In genomic region chr2:160932981-160933380, GRCm38 (mm10) we compare ENCODE assay signal across 27 mouse cellular contexts. TPM values are rescaled to one million over a fixed set of nuclear protein-coding genes. Genes with fewer than 3 reads are reported as not detected.
DNase-seq lines count a peak whose midpoint lies in the region; ATAC-seq and TF ChIP-seq lines count a peak whose summit lies in the region.
"Had no signal": no experiment of that assay in that cellular context is flagged by ENCODE, and none has a peak within 500 bp of the region (broad histone marks: within the 10 kb centered on the region; RNA-seq: fewer than 3 reads in every experiment).

No protein-coding gene starts in this region.

- no peak overlapping the region for H3K27ac ChIP-seq in heart, embryonic 11.5 days (ENCODE audit: low read depth, low read length)
- H3K27ac ChIP-seq in gastrocnemius, adult 2 months, result no peak overlapping the region
- H3K27ac ChIP-seq in limb, embryonic 11.5 days (replicated peaks; ENCODE audit: low read depth, low read length), result no peak overlapping the region
- no peak overlapping the region for H3K27ac ChIP-seq in hindbrain, embryonic 11.5 days (ENCODE audit: low read depth, low read length)
- H3K27ac ChIP-seq: embryonic facial prominence, embryonic 15.5 days; heart, embryonic 15.5 days; hindbrain, embryonic 12.5 days; liver, embryonic 12.5 days; midbrain, embryonic 12.5 days; stomach, postnatal 0 days had no signal

- no peak for TF ChIP-seq CTCF in gastrocnemius, adult 2 months (IDR thresholded peaks at IDR 0.05)

- H3K4me1 ChIP-seq in heart, embryonic 11.5 days (ENCODE audit: control insufficient read depth, insufficient read depth, low read length), result no peaks in the 10 kb centered on the region
- H3K4me1 ChIP-seq in limb, embryonic 11.5 days (ENCODE audit: control insufficient read depth, insufficient read depth, low read length), result peaks cover 11% of the 10 kb centered on the region; the same call in 1 of the 2 replicates
- H3K4me1 ChIP-seq in hindbrain, embryonic 11.5 days (replicated peaks; ENCODE audit: control insufficient read depth, insufficient read depth, low read length), result no peaks in the 10 kb centered on the region
- H3K4me1 ChIP-seq: heart, embryonic 15.5 days; hindbrain, embryonic 12.5 days; liver, embryonic 12.5 days; midbrain, embryonic 12.5 days had no signal

- no peaks in the 10 kb centered on the region for H3K9me3 ChIP-seq in heart, embryonic 11.5 days (replicated peaks; ENCODE audit: control insufficient read depth, low read length)
- no peaks in the 10 kb centered on the region for H3K9me3 ChIP-seq in limb, embryonic 11.5 days (ENCODE audit: control insufficient read depth, low read length)
- H3K9me3 ChIP-seq in hindbrain, embryonic 11.5 days (ENCODE audit: control insufficient read depth, low read length), result no peaks in the 10 kb centered on the region
- H3K9me3 ChIP-seq: embryonic facial prominence, embryonic 15.5 days; heart, embryonic 15.5 days; liver, embryonic 12.5 days; midbrain, embryonic 12.5 days had no signal

- no peak overlapping the region for H3K4me2 ChIP-seq in heart, embryonic 11.5 days
- H3K4me2 ChIP-seq in limb, embryonic 11.5 days (ENCODE audit: low read depth, severe bottlenecking), result 0 out of 2 replicates have a peak overlapping the region, but pooled peaks have one; percentile 5
- H3K4me2 ChIP-seq in hindbrain, embryonic 11.5 days (replicated peaks; ENCODE audit: low read depth, low read length), result no peak overlapping the region
- H3K4me2 ChIP-seq: embryonic facial prominence, embryonic 15.5 days; heart, embryonic 15.5 days; hindbrain, embryonic 12.5 days; liver, embryonic 12.5 days; midbrain, embryonic 12.5 days had no signal

- H3K36me3 ChIP-seq in heart, embryonic 11.5 days (ENCODE audit: control insufficient read depth, insufficient read depth, low read length), result no peaks in the 10 kb centered on the region
- no peaks in the 10 kb centered on the region for H3K36me3 ChIP-seq in limb, embryonic 11.5 days (ENCODE audit: control insufficient read depth, insufficient read depth, low read length)
- H3K36me3 ChIP-seq in hindbrain, embryonic 11.5 days (ENCODE audit: control insufficient read depth, insufficient read depth, low read length), result no peaks in the 10 kb centered on the region
- H3K36me3 ChIP-seq: embryonic facial prominence, embryonic 15.5 days; heart, embryonic 15.5 days; hindbrain, embryonic 12.5 days; liver, embryonic 12.5 days; midbrain, embryonic 12.5 days had no signal

- intact Hi-C loops in gastrocnemius, adult 2 months (cut with DNase I), result no loop called here

- ATAC-seq in heart, embryonic 11.5 days (replicated peaks; ENCODE audit: insufficient number of reproducible peaks, low FRiP score, low TSS enrichment), result no peak
- no peak for ATAC-seq in limb, embryonic 11.5 days (ENCODE audit: insufficient number of reproducible peaks, low FRiP score, low TSS enrichment, low read depth)
- no peak for ATAC-seq in hindbrain, embryonic 11.5 days (ENCODE audit: low FRiP score)
- ATAC-seq: forebrain, embryonic 14.5 days; liver, embryonic 12.5 days; Patski had no signal

- peak; percentile 41 for DNase-seq in heart, postnatal 4 days
- DNase-seq in gastrocnemius, adult 2 months, result peak; percentile 51
- DNase-seq in limb, embryonic 11.5 days (ENCODE audit: low spot score), result no peak
- DNase-seq in hindbrain, embryonic 11.5 days (ENCODE audit: low spot score), result no peak
- DNase-seq in kidney, adult 18-20 months, result no peak
- no peak for DNase-seq in thymus, postnatal 4 days
- DNase-seq in cerebellum, adult 9-10 months, result no peak
- DNase-seq: adrenal gland, postnatal 36 days; cerebellum, adult 11 months; cerebellum, postnatal 14 days; kidney, adult 11 months; kidney, postnatal 4 days; lung, adult 18-20 months; lung, postnatal 14 days had no signal

- H3K27me3 ChIP-seq in heart, embryonic 11.5 days (ENCODE audit: control insufficient read depth, insufficient read depth, low read length), result 0 out of 2 replicates have a peak, but pooled peaks cover 2% of the 10 kb centered on the region
- no peaks in the 10 kb centered on the region for H3K27me3 ChIP-seq in limb, embryonic 11.5 days (ENCODE audit: control insufficient read depth, insufficient read depth, low read length)
- no peaks in the 10 kb centered on the region for H3K27me3 ChIP-seq in hindbrain, embryonic 11.5 days (ENCODE audit: control insufficient read depth, insufficient read depth, low read length)
- H3K27me3 ChIP-seq: embryonic facial prominence, embryonic 15.5 days; heart, embryonic 15.5 days; hindbrain, embryonic 12.5 days; midbrain, embryonic 12.5 days had no signal

- 71% methylated on average over 3 of the region's 3 CpGs for WGBS in heart, embryonic 11.5 days (ENCODE audit: insufficient replicate concordance)
- 81% methylated on average over 3 of the region's 3 CpGs for WGBS in limb, embryonic 11.5 days
- 83% methylated on average over 3 of the region's 3 CpGs for WGBS in hindbrain, embryonic 11.5 days

- H3K4me3 ChIP-seq in heart, embryonic 11.5 days (ENCODE audit: low read depth, low read length), result no peak overlapping the region
- no peak overlapping the region for H3K4me3 ChIP-seq in gastrocnemius, adult 2 months
- no peak overlapping the region for H3K4me3 ChIP-seq in limb, embryonic 11.5 days (ENCODE audit: low read depth, low read length)
- no peak overlapping the region for H3K4me3 ChIP-seq in hindbrain, embryonic 11.5 days (ENCODE audit: low read depth, low read length)
- H3K4me3 ChIP-seq: embryonic facial prominence, embryonic 15.5 days; heart, embryonic 15.5 days; hindbrain, embryonic 12.5 days; liver, embryonic 12.5 days; midbrain, embryonic 12.5 days had no signal

- H3K9ac ChIP-seq in heart, embryonic 11.5 days (ENCODE audit: low read depth, low read length), result no peak overlapping the region
- H3K9ac ChIP-seq in limb, embryonic 11.5 days (ENCODE audit: low read length), result no peak overlapping the region
- no peak overlapping the region for H3K9ac ChIP-seq in hindbrain, embryonic 11.5 days (ENCODE audit: low read depth, low read length)
- H3K9ac ChIP-seq: embryonic facial prominence, embryonic 15.5 days; heart, embryonic 15.5 days; hindbrain, embryonic 12.5 days; liver, embryonic 12.5 days; midbrain, embryonic 12.5 days had no signal

RNA-seq across cellular contexts. Expression of gene Emilin3, which starts 20.9 kb away (rescaled TPM):
- 1 to 10 TPM; 8.8 to 9.6 TPM for total RNA-seq in heart, postnatal 4 days (2021)
- polyA plus RNA-seq in heart, embryonic 11.5 days (2014; fragmentation: Nextera tagmentation; extraction: Ambion mirVana), result 0.83 and 1.5 TPM in 2 replicates
- total RNA-seq in gastrocnemius, adult 2 months (2021), result under 1 TPM; 0.20 to 0.23 TPM
- polyA plus RNA-seq in limb, embryonic 11.5 days (2014; fragmentation: Nextera tagmentation; extraction: Ambion mirVana), result 3.5 and 3.8 TPM in 2 replicates
- 0.66 and 1.9 TPM in 2 replicates for polyA plus RNA-seq in hindbrain, embryonic 11.5 days (2014; fragmentation: Nextera tagmentation; extraction: Ambion mirVana)
- total RNA-seq: adrenal gland, adult 18-20 months; adrenal gland, postnatal 36 days; granulocyte monocyte progenitor cell, adult 5-6 weeks; megakaryocyte, adult 5-6 weeks; neutrophil, adult 5-6 weeks had no signal
- polyA plus RNA-seq: Patski had no signal

RNA-seq across cellular contexts. Expression of gene Lpin3, which starts 52.5 kb away (rescaled TPM):
- 1 to 10 TPM; 2.1 to 2.2 TPM for total RNA-seq in heart, postnatal 4 days (2021)
- polyA plus RNA-seq in heart, embryonic 11.5 days (2014; fragmentation: Nextera tagmentation; extraction: Ambion mirVana), result 0.83 and 1.1 TPM in 2 replicates
- total RNA-seq in gastrocnemius, adult 2 months (2021), result 1 to 10 TPM; 3.2 to 5.0 TPM
- polyA plus RNA-seq in limb, embryonic 11.5 days (2014; fragmentation: Nextera tagmentation; extraction: Ambion mirVana), result 0.99 and 1.2 TPM in 2 replicates
- 0.22 and 0.24 TPM in 2 replicates for polyA plus RNA-seq in hindbrain, embryonic 11.5 days (2014; fragmentation: Nextera tagmentation; extraction: Ambion mirVana)
- total RNA-seq: granulocyte monocyte progenitor cell, adult 5-6 weeks; megakaryocyte, adult 5-6 weeks; neutrophil, adult 5-6 weeks had no signal

Comparison
In these comparisons a context has a peak if more than half of its experiments do, and no peak if none do; other contexts are left out.
1. DNase-seq: peak in heart, postnatal 4 days (single experiment) and gastrocnemius, adult 2 months (single experiment); none in limb, embryonic 11.5 days (single experiment), hindbrain, embryonic 11.5 days (single experiment), kidney, adult 18-20 months (single experiment), thymus, postnatal 4 days (single experiment) and cerebellum, adult 9-10 months (single experiment).